Mouse (Mus musculus) forebrain, embryonic 11.5 days (tissue): ENCODE results near the gene Ltk. TPM values are rescaled to one million over a fixed set of nuclear protein-coding genes. Genes with fewer than 3 reads are reported as not detected.

Source experiments
- ATAC-seq: fragments of 200-750 bp; cut with Nextera tagmentation; replicated peaks from 2 replicates; pipeline ENCODE4 v1.8.0; 2017; ENCODE audit warnings: moderate TSS enrichment; ENCODE audit not compliant: low FRiP score
- DNase-seq: peaks from one replicate; pipeline ENCODE4 v3.0.0-alpha.2; 2017; ENCODE audit warnings: low spot score
- H3K27ac ChIP-seq: fragments of 300-500 bp; sonication (generic); 2 replicates; pipeline ENCODE4 v1.5.1; 2014; ENCODE audit warnings: low read depth, low read length
- H3K27me3 ChIP-seq: fragments of 300-500 bp; sonication (generic); 2 replicates; pipeline ENCODE4 v1.6.1; 2014; ENCODE audit warnings: mild to moderate bottlenecking, low read length, mixed read lengths; ENCODE audit not compliant: control insufficient read depth, insufficient read depth
- H3K36me3 ChIP-seq: fragments of 300-500 bp; sonication (generic); 2 replicates; pipeline ENCODE4 v1.6.1; 2014; ENCODE audit warnings: mild to moderate bottlenecking, low read length, moderate library complexity, mixed read lengths; ENCODE audit not compliant: control insufficient read depth, insufficient read depth
- H3K4me1 ChIP-seq: fragments of 300-500 bp; sonication (generic); replicated peaks from 2 replicates; pipeline ENCODE4 v1.6.1; 2014; ENCODE audit warnings: low read length, mixed read lengths; ENCODE audit not compliant: control insufficient read depth, insufficient read depth
- H3K4me2 ChIP-seq: fragments of 300-500 bp; sonication (generic); 2 replicates; pipeline ENCODE4 v1.6.1; 2014; ENCODE audit warnings: low read depth, mild to moderate bottlenecking, low read length, moderate library complexity, mixed read lengths; ENCODE audit not compliant: severe bottlenecking
- H3K4me3 ChIP-seq: fragments of 300-500 bp; sonication (generic); 2 replicates; pipeline ENCODE4 v1.5.1; 2014; ENCODE audit warnings: low read depth, low read length
- H3K9ac ChIP-seq: fragments of 300-500 bp; sonication (generic); 2 replicates; pipeline ENCODE4 v1.6.1; 2014; ENCODE audit warnings: low read length
- H3K9me3 ChIP-seq: fragments of 300-500 bp; sonication (generic); 2 replicates; pipeline ENCODE4 v1.6.1; 2016; ENCODE audit warnings: low read length, mixed read lengths; ENCODE audit not compliant: control insufficient read depth
- WGBS: fragments of 180-500 bp; shearing (Covaris S2); extraction: QIAGEN DNeasy Blood & Tissue Kit; methylation state at CpG from one replicate; pipeline ENCODE4 v1.1.7; 2014; 5-methylcytosine and 5-hydroxymethylcytosine counted together
- polyA plus RNA-seq: library from polyadenylated mRNA; unstranded; fragments of >200 nt; fragmentation: Nextera tagmentation; extraction: Ambion mirVana; gene quantifications from 2 replicates; pipeline ENCODE4 v1.2.1, GENCODE M21; 2014

The Ltk gene
- polyA plus RNA-seq, 1 experiment from 2014 or later = 0.11 TPM

DNA sequence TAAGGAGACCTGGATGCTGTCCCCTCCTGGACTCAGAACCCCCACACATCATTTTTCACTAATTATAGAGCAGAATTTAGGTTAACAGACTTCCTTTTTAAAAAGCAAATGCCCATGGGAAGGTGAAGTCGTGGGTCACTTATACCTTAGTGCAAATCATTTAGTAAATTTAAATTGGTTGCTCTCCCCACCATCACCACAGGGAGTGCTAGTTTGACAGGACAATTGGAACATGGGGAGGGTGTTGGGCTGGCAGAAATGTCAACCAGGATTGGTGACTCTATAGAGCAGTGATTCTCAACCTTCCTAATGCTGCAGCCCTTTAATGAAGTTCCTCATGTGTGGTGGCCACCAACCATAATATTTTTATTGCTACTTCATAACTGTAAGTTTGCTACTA is 14.9 kb downstream of the Ltk start:
- ATAC-seq = no peak
- 13% methylated on average over 1 of the region's 1 CpGs for WGBS
- no peak overlapping the region for H3K9ac ChIP-seq
- H3K4me3 ChIP-seq = no peak overlapping the region
- H3K4me2 ChIP-seq = no peak overlapping the region
- H3K27me3 ChIP-seq = peaks cover 27% of the 10 kb centered on the region
- peaks cover 22% of the 10 kb centered on the region for H3K4me1 ChIP-seq
- H3K36me3 ChIP-seq = no peaks in the 10 kb centered on the region
- no peaks in the 10 kb centered on the region for H3K9me3 ChIP-seq
- no peak overlapping the region for H3K27ac ChIP-seq
- DNase-seq = no peak

DNA sequence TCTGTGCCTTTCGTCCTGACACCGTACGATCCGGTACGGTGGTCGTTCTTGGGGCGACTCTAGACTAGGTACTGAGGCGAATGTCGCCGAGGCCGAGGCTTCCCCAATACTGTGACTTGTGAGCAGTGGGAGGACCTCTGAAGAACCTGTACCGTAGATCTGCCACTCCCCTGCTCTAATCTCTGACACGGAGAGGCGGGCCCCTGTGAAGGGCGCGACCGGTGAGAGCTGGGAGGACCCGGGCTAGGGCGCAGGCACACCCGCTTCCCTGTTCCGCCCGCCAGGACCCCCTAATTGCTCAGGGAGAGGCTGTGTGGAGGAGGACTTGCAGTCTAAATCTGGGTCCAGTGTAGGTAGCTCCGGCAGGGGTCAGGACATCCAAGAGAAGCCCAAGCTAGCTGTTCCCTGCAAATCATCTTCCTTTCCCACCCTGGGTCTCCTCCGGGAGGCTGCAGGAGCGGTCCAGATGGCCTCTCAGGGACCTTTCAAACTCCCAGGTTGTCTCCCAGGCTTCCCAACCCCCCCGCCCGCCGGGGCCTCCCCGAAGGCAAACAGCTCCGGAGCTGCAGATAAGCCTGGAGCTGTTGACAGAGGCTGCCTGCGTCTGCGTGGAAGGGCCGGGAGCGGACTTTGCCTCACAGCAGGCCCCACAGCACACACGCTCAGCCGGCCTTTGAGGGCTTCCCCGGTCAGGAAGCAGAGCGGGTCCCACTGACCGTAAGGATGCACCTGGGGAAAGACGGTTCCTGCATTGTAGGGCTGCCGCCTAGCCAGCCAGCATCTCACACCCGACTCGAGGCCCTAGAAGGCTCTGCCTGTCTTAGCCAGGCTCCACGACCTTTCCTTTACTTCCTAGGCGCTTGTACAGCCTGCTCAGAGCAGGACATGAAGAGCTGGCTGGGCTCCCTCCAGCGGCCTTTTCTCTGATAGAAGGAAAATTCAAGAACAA is 15.8 kb downstream of the Ltk start:
- no peak overlapping the region; the same call in 1 of the 2 replicates for H3K9ac ChIP-seq
- H3K27me3 ChIP-seq = peaks cover 27% of the 10 kb centered on the region
- ATAC-seq (no peak), DNase-seq (peak; percentile 68)
- H3K4me2 ChIP-seq = peak overlapping the region; percentile 42
- no peaks in the 10 kb centered on the region for H3K36me3 ChIP-seq
- WGBS = 3% methylated on average over 46 of the region's 46 CpGs
- no peaks in the 10 kb centered on the region for H3K9me3 ChIP-seq
- peaks cover 22% of the 10 kb centered on the region for H3K4me1 ChIP-seq
- no peak overlapping the region for H3K27ac ChIP-seq
- H3K4me3 ChIP-seq = peak overlapping the region; percentile 9

- DNase-seq = no peak
- Histone ChIP-seq H3K27ac (no peak overlapping the region), H3K9me3 (no peaks in the 10 kb centered on the region), H3K27me3 (peaks cover 27% of the 10 kb centered on the region), H3K4me1 (peaks cover 22% of the 10 kb centered on the region), H3K9ac (no peak overlapping the region), H3K36me3 (no peaks in the 10 kb centered on the region), H3K4me2 (peak overlapping the region; percentile 42; the same call in 1 of the 2 replicates), H3K4me3 (0 out of 2 replicates have a peak overlapping the region, but pooled peaks have one; percentile 9)
- ATAC-seq = no peak
- 5% methylated on average over 22 of the region's 22 CpGs for WGBS
These were observed 16.4 kb downstream of the Ltk start for GRCm38 (mm10) chr2:119743808-119744162.

DNA sequence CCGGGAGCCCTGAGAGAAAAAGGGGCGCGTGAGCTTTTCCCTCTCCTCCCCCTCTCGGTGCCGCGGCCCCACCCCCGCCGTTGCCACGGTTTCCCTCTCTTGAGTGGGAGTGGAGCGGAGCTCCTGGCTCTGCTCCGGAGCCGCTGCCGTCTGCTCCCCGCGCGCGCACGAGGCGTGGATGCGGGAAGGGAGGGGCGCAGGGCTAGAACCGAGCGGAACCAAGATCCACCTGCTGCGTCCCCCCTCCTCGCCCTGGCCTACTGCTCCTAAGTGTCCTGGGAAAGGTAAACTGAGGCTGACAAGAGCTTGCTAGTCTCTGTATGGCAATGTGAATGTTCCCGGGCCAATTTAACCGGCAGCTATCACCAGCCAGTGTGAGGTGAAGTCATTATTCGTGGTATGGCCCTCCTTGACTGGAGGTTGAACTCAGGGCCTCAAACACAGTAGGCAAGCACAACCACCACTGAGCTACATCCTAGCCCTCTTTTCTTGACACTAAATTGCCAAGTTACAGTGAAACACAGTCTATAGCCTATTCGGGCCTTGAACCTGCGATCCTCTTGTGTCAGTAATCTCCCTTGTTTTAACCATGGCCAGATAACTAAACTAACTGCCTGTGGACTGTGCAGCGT is 16.9 kb downstream of the Ltk start:
- Histone ChIP-seq H3K9ac (no peak overlapping the region; the same call in 1 of the 2 replicates), H3K27ac (no peak overlapping the region), H3K9me3 (no peaks in the 10 kb centered on the region), H3K4me1 (peaks cover 22% of the 10 kb centered on the region), H3K4me2 (peak overlapping the region; percentile 98), H3K4me3 (peak overlapping the region; percentile 59), H3K27me3 (peaks cover 27% of the 10 kb centered on the region), H3K36me3 (no peaks in the 10 kb centered on the region)
- no peak for DNase-seq
- WGBS = 9% methylated on average over 30 of the region's 31 CpGs
- ATAC-seq = no peak

GRCm38 (mm10) chr2:119742461-119743175 is 17.6 kb downstream of the Ltk start:
- H3K4me2 ChIP-seq = peak overlapping the region; percentile 98
- peak overlapping the region; percentile 60 for H3K9ac ChIP-seq
- no peaks in the 10 kb centered on the region for H3K9me3 ChIP-seq
- ATAC-seq = peak; percentile 60
- H3K4me1 ChIP-seq = peaks cover 22% of the 10 kb centered on the region
- no peak overlapping the region for H3K27ac ChIP-seq
- H3K4me3 ChIP-seq = peak overlapping the region; percentile 59
- under 1% methylated on average over 69 of the region's 70 CpGs for WGBS
- H3K27me3 ChIP-seq = peaks cover 27% of the 10 kb centered on the region
- peak; percentile 77 for DNase-seq
- H3K36me3 ChIP-seq = no peaks in the 10 kb centered on the region

DNA sequence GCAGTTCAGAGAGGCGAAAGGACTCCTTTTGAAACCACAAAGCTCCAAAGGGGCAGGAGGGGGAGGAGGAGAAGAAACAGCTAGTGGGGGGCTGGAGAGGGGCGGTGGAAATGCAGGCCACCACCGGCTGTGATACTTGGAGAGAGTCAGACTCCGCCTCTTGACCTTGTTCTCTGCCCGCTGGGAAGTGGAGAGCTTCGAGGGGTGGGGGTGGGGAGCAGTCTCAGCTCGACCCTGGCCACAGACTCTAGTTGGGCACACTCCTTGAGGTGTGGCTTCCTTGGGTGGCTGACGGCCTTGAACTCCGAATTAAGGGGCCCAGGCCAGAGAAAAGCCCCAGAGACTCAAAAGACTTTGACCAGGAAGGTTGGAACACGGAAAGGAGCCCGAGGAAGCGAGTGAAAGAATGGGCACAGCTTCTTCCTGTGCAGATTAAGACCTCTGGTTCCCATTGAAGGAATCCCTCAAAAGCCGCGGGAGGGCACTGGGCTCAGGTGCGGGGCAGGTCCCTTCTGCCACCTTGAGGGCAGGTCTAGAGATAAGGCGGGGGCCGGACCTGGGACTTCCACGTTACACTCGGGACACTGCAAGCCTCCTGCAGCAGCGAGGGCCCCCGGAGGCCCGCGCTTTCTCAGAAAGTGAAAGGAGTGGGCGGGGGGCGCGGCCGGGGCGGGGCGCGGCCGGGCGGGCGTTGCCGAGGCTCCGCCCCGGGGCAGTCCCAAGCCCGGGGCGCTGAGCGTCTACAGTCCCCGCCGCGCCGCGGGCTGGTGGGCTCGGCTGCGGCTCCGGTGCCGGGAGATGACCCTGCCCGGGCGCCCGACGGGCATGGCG is 18.4 kb downstream of the Ltk start, which contains the start of gene Itpka:
Gene Itpka, plus strand, starts transcription at position 757 of the 831 bp plus-strand sequence.
- Histone ChIP-seq H3K4me1 (peaks cover 22% of the 10 kb centered on the region), H3K27me3 (peaks cover 27% of the 10 kb centered on the region), H3K9ac (peak within 1 kb of the TSS; percentile 60), H3K27ac (peak within 1 kb of the TSS; percentile 51), H3K36me3 (no peaks in the 10 kb centered on the region), H3K4me2 (peak within 1 kb of the TSS; percentile 98), H3K9me3 (no peaks in the 10 kb centered on the region), H3K4me3 (peak within 1 kb of the TSS; percentile 59)
- under 1% methylated on average over 29 of the region's 53 CpGs for WGBS
- DNase-seq = peak; percentile 90
- ATAC-seq = peak; percentile 79

- no peak overlapping the region for H3K4me3 ChIP-seq
- H3K4me2 ChIP-seq = no peak overlapping the region
- no peaks in the 10 kb centered on the region for H3K9me3 ChIP-seq
- H3K27me3 ChIP-seq = peaks cover 27% of the 10 kb centered on the region
- no peaks in the 10 kb centered on the region for H3K36me3 ChIP-seq
- 25% methylated on average over 2 of the region's 2 CpGs for WGBS
- peaks cover 22% of the 10 kb centered on the region for H3K4me1 ChIP-seq
- DNase-seq (no peak), ATAC-seq (no peak)
- H3K27ac ChIP-seq = no peak overlapping the region
- H3K9ac ChIP-seq = no peak overlapping the region
These were observed 19.7 kb downstream of the Ltk start for GRCm38 (mm10) chr2:119740567-119740966.
